Mouse (Mus musculus): ENCODE measurements at regions not wholly inside any gene's neighbourhood (a gene's known extent, or its start where the extent isn't known, plus 50 kb on each side); places are given as distances from the start of the nearest gene placed in this dataset.

DNA sequence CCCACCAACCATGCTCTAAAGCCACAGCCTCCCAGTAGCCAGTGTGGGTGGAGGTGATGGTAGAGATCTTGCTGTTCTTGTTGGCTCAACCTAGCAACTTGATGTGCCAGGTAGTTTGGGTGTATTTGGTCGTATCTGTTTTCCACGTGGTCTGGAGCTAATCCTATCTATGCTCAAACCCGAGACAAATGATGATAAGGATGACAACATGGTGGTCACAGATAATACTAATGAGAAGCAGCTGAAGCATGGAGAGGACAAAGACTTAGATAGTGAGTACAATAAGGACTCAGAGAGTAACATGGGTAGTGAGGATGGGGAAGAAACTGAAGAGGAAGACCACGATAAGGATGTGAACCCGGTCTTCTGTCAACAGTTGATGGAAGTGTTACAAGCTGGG, 983.7 kb downstream of the Pla2g4a start:
- no peak for TF ChIP-seq CTCF (IDR thresholded peaks at IDR 0.05; ENCODE audit: low read depth, low read length)
- no peak for TF ChIP-seq POLR2A (IDR thresholded peaks at IDR 0.05; ENCODE audit: extremely low read depth, insufficient read depth, low read length)
